In the genomic region with DNA sequence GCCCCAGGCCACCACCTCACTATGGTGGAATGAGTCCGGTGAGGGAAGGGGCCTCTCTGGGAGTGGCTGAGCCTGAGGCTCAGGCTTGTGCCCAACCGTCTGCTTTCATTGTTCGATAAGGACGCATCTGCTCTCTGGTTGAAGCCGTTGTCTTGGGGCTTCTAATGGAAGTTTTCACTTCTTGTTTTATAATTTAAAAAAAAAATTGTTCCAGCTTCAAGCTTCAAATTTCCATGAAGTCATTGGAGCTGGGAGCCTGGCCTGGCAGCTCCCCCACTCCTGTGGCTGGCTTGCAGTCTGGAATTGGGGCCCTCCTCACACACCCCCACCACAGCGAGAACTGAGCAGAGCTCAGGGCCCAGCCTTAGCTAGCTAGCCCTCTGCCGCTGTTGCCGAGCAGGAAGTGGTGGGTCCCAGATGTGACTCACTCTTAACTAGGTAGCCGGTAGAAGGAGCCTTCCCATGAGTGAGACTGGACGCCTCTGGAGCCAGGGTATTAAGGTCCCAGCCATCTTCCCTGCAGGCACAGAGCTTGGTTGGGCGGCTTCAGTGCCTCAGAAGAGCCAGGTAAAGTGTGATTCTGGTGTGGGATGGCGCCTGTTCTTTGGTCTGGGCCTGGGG, we compare ENCODE assay signal across 8 mouse cellular contexts. TPM values are rescaled to one million over a fixed set of nuclear protein-coding genes. Genes with fewer than 3 reads are reported as not detected.
DNase-seq lines count a peak whose midpoint lies in the region; ATAC-seq and TF ChIP-seq lines count a peak whose summit lies in the region.

No protein-coding gene starts in this region.

- no peaks in the 10 kb centered on the region for H3K27me3 ChIP-seq in intestine, embryonic 15.5 days (replicated peaks)
- no peaks in the 10 kb centered on the region for H3K27me3 ChIP-seq in intestine, postnatal 0 days (replicated peaks; ENCODE audit: control insufficient read depth, insufficient read depth, low read length)
- 0 out of 2 replicates have a peak, but pooled peaks cover 2% of the 10 kb centered on the region for H3K27me3 ChIP-seq in embryonic facial prominence, embryonic 12.5 days
- no peaks in the 10 kb centered on the region for H3K27me3 ChIP-seq in limb, embryonic 12.5 days

- H3K9me3 ChIP-seq in intestine, embryonic 15.5 days = no peaks in the 10 kb centered on the region
- no peaks in the 10 kb centered on the region for H3K9me3 ChIP-seq in intestine, postnatal 0 days (ENCODE audit: control insufficient read depth)
- no peaks in the 10 kb centered on the region for H3K9me3 ChIP-seq in embryonic facial prominence, embryonic 12.5 days
- H3K9me3 ChIP-seq in limb, embryonic 12.5 days = no peaks in the 10 kb centered on the region

- no peak overlapping the region for H3K9ac ChIP-seq in intestine, embryonic 15.5 days
- H3K9ac ChIP-seq in intestine, postnatal 0 days (ENCODE audit: low read depth, low read length) = no peak overlapping the region
- no peak overlapping the region for H3K9ac ChIP-seq in embryonic facial prominence, embryonic 12.5 days
- H3K9ac ChIP-seq in limb, embryonic 12.5 days (replicated peaks) = peak overlapping the region; percentile 51

- H3K4me1 ChIP-seq in intestine, embryonic 15.5 days (replicated peaks) = no peaks in the 10 kb centered on the region; the same call in 1 of the 2 replicates
- H3K4me1 ChIP-seq in intestine, postnatal 0 days (replicated peaks; ENCODE audit: control insufficient read depth, insufficient read depth, low read length) = no peaks in the 10 kb centered on the region
- H3K4me1 ChIP-seq in embryonic facial prominence, embryonic 12.5 days = peaks cover 32% of the 10 kb centered on the region
- peaks cover 27% of the 10 kb centered on the region for H3K4me1 ChIP-seq in limb, embryonic 12.5 days (replicated peaks)

- ATAC-seq in intestine, embryonic 15.5 days = peak; percentile 46; the same call in 1 of the 2 replicates
- no peak for ATAC-seq in intestine, postnatal 0 days
- no peak for ATAC-seq in embryonic facial prominence, embryonic 12.5 days (ENCODE audit: insufficient number of reproducible peaks, insufficient read depth, low FRiP score, low TSS enrichment)
- ATAC-seq in limb, embryonic 12.5 days (ENCODE audit: insufficient number of reproducible peaks, insufficient read depth, low FRiP score, low TSS enrichment, low read depth) = peak; percentile 50; the same call in 1 of the 2 replicates

- H3K36me3 ChIP-seq in intestine, embryonic 15.5 days = no peaks in the 10 kb centered on the region
- no peaks in the 10 kb centered on the region for H3K36me3 ChIP-seq in intestine, postnatal 0 days (ENCODE audit: control insufficient read depth, insufficient read depth)
- H3K36me3 ChIP-seq in embryonic facial prominence, embryonic 12.5 days = no peaks in the 10 kb centered on the region
- no peaks in the 10 kb centered on the region for H3K36me3 ChIP-seq in limb, embryonic 12.5 days

- no peak overlapping the region for H3K4me3 ChIP-seq in intestine, embryonic 15.5 days (replicated peaks)
- H3K4me3 ChIP-seq in intestine, postnatal 0 days (ENCODE audit: low read depth, low read length) = no peak overlapping the region
- no peak overlapping the region for H3K4me3 ChIP-seq in embryonic facial prominence, embryonic 12.5 days
- H3K4me3 ChIP-seq in limb, embryonic 12.5 days (replicated peaks) = no peak overlapping the region

- no peak overlapping the region for H3K27ac ChIP-seq in intestine, embryonic 15.5 days
- no peak overlapping the region for H3K27ac ChIP-seq in intestine, postnatal 0 days (ENCODE audit: low read depth, low read length)
- H3K27ac ChIP-seq in embryonic facial prominence, embryonic 12.5 days = peak overlapping the region; percentile 59
- H3K27ac ChIP-seq in limb, embryonic 12.5 days = peak overlapping the region; percentile 64

- WGBS in intestine, embryonic 15.5 days = 68% methylated on average over 12 of the region's 12 CpGs
- 65% methylated on average over 12 of the region's 12 CpGs for WGBS in intestine, postnatal 0 days
- 54% methylated on average over 12 of the region's 12 CpGs for WGBS in embryonic facial prominence, embryonic 12.5 days
- 54% methylated on average over 12 of the region's 12 CpGs for WGBS in limb, embryonic 12.5 days

- peak; percentile 63 to 70 for DNase-seq in spleen, postnatal 10 days (ENCODE audit: low spot score in 2 of 2)
- no peak for DNase-seq in adrenal gland, postnatal 36 days
- DNase-seq in embryo, embryonic 9.5 days (ENCODE audit: extremely low spot score) = no peak
- no peak for DNase-seq in cerebellum, postnatal 4 days (ENCODE audit: low spot score in 2 of 2)

- TF ChIP-seq CTCF in intestine, postnatal 0 days (IDR thresholded peaks at IDR 0.05; ENCODE audit: low read depth) = no peak

- no peak overlapping the region for H3K4me2 ChIP-seq in intestine, embryonic 15.5 days (replicated peaks)
- no peak overlapping the region for H3K4me2 ChIP-seq in intestine, postnatal 0 days (replicated peaks; ENCODE audit: low read depth)
- no peak overlapping the region for H3K4me2 ChIP-seq in embryonic facial prominence, embryonic 12.5 days (replicated peaks)
- H3K4me2 ChIP-seq in limb, embryonic 12.5 days = no peak overlapping the region

RNA-seq across cellular contexts. Expression of gene Adcy7, which starts 16.5 kb away (rescaled TPM):
- polyA plus RNA-seq in intestine, embryonic 15.5 days (2015; fragmentation: Nextera tagmentation; extraction: Ambion mirVana) = 3.1 and 3.2 TPM in 2 replicates
- polyA plus RNA-seq in intestine, postnatal 0 days (2015; fragmentation: Nextera tagmentation; extraction: Ambion mirVana) = 2.3 and 3.4 TPM in 2 replicates
- 4.0 and 4.1 TPM in 2 replicates for polyA plus RNA-seq in embryonic facial prominence, embryonic 12.5 days (2016; fragmentation: Nextera tagmentation; extraction: Ambion mirVana)
- polyA plus RNA-seq in limb, embryonic 12.5 days (2016; fragmentation: Nextera tagmentation; extraction: Ambion mirVana) = 3.2 and 4.4 TPM in 2 replicates
- 10 to 100 TPM in 1 of 2 experiments, 1 to 10 TPM in 1; 5.7 to 11.5 TPM for total RNA-seq in adrenal gland, postnatal 36 days (2021)

Comparison
In these comparisons a context has a peak if more than half of its experiments do, and no peak if none do; other contexts are left out.
1. ATAC-seq: peak in intestine, embryonic 15.5 days (single experiment) and limb, embryonic 12.5 days (single experiment); none in intestine, postnatal 0 days (single experiment) and embryonic facial prominence, embryonic 12.5 days (single experiment).
2. H3K27ac ChIP-seq: peak in embryonic facial prominence, embryonic 12.5 days (single experiment) and limb, embryonic 12.5 days (single experiment); none in intestine, embryonic 15.5 days (single experiment) and intestine, postnatal 0 days (single experiment).
3. DNase-seq: peak in spleen, postnatal 10 days (2 of 2); none in adrenal gland, postnatal 36 days (0 of 2), embryo, embryonic 9.5 days (single experiment) and cerebellum, postnatal 4 days (0 of 2).